Mouse (Mus musculus): ENCODE measurements around the gene Adtrp.

GRCm38 (mm10) chr13:41846516-41846915, 968 bp downstream of the Adtrp start:
- TF ChIP-seq EP300 (IDR thresholded peaks at IDR 0.05; ENCODE audit: low read depth) (no peak), CTCF (IDR thresholded peaks at IDR 0.05; ENCODE audit: low read depth) (no peak)
